Mouse (Mus musculus) ES-E14 (cell line): ENCODE measurements around the gene Myl9.

Experiments used
- CHD2 ChIP-seq: IDR thresholded peaks from 2 replicates; pipeline ENCODE4 v1.6.1; 2014; ENCODE audit warnings: mild to moderate bottlenecking, low read depth, low read length, inconsistent platforms
- MAFK ChIP-seq: IDR thresholded peaks from 2 replicates; pipeline ENCODE4 v1.6.1; 2014; ENCODE audit warnings: mild to moderate bottlenecking, low read depth, low read length, inconsistent platforms; ENCODE audit not compliant: insufficient read depth
- ZNF384 ChIP-seq: IDR thresholded peaks from 2 replicates; pipeline ENCODE4 v1.6.1; 2012; ENCODE audit warnings: low read depth, low read length, inconsistent platforms

DNA sequence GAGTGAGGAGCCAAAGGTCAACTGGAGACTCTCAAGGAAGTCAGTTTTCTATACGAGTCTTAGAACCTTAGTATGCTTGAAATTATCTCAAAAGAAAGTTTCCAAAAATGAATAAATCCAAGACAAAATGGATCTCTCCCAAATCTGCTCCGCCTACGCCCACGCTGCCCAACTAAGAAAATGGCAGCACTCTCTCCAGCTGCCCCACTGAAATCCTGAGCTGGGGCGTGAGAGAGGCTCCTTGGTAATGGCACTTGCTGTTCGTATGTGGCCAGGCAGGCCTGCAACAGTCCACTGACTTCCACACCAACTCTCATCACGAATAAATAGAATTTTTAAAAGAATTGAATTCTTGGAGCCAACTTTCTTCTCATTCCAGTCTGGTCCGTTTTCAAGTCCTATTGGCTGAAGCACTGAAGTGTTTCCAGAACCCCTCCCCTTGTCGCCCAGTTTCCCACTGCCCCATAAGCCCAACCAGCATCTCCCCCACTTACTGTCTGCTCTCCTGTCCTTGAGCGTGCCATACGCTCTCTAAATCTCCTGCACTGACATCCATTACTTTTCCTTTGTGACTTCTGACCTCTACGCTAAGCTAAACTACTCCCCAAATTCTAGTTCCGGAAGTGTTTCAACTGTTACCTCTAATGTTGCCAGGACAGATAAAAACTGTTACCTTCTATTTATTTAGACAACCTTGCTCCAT, 1.0 kb upstream of the Myl9 start:
- TF ChIP-seq MAFK (no peak), ZNF384 (no peak), CHD2 (no peak)
